Mouse (Mus musculus) midbrain, embryonic 12.5 days (tissue): ENCODE measurements around the gene Flt3. TPM values are rescaled to one million over a fixed set of nuclear protein-coding genes. Genes with fewer than 3 reads are reported as not detected.

ENCODE experiments used
- ATAC-seq: fragments of 200-750 bp; cut with Nextera tagmentation; 2 replicates; pipeline ENCODE4 v1.8.0; 2017; ENCODE audit warnings: low read depth, moderate TSS enrichment, moderate library complexity; ENCODE audit not compliant: low FRiP score
- H3K27ac ChIP-seq: fragments of 300-500 bp; sonication (generic); replicated peaks from 2 replicates; pipeline ENCODE4 v1.5.1; 2016; ENCODE audit warnings: mild to moderate bottlenecking
- H3K27me3 ChIP-seq: fragments of 300-500 bp; sonication (generic); 2 replicates; pipeline ENCODE4 v1.6.1; 2016; ENCODE audit warnings: mild to moderate bottlenecking
- H3K36me3 ChIP-seq: fragments of 300-500 bp; sonication (generic); 2 replicates; pipeline ENCODE4 v1.6.1; 2016
- H3K4me1 ChIP-seq: fragments of 300-500 bp; sonication (generic); 2 replicates; pipeline ENCODE4 v1.6.1; 2016
- H3K4me2 ChIP-seq: fragments of 300-500 bp; sonication (generic); replicated peaks from 2 replicates; pipeline ENCODE4 v1.6.1; 2016; ENCODE audit warnings: mild to moderate bottlenecking, moderate library complexity
- H3K4me3 ChIP-seq: fragments of 300-500 bp; sonication (generic); 2 replicates; pipeline ENCODE4 v1.5.1; 2016; ENCODE audit warnings: mild to moderate bottlenecking
- H3K9ac ChIP-seq: fragments of 300-500 bp; sonication (generic); replicated peaks from 2 replicates; pipeline ENCODE4 v1.6.1; 2016; ENCODE audit warnings: mild to moderate bottlenecking, moderate library complexity
- H3K9me3 ChIP-seq: fragments of 300-500 bp; sonication (generic); 2 replicates; pipeline ENCODE4 v1.6.1; 2016; ENCODE audit warnings: mild to moderate bottlenecking
- WGBS: fragments of 180-500 bp; shearing (Covaris S2); methylation state at CpG from one replicate; pipeline ENCODE4 v1.1.7; 2016; 5-methylcytosine and 5-hydroxymethylcytosine counted together
- polyA plus RNA-seq: library from polyadenylated mRNA; unstranded; fragments of >200 nt; fragmentation: Nextera tagmentation; extraction: Ambion mirVana; gene quantifications from 2 replicates; pipeline ENCODE4 v1.2.1, GENCODE M21; 2016

Gene Flt3
- 0.07 and 0.22 TPM in 2 replicates for polyA plus RNA-seq

DNA sequence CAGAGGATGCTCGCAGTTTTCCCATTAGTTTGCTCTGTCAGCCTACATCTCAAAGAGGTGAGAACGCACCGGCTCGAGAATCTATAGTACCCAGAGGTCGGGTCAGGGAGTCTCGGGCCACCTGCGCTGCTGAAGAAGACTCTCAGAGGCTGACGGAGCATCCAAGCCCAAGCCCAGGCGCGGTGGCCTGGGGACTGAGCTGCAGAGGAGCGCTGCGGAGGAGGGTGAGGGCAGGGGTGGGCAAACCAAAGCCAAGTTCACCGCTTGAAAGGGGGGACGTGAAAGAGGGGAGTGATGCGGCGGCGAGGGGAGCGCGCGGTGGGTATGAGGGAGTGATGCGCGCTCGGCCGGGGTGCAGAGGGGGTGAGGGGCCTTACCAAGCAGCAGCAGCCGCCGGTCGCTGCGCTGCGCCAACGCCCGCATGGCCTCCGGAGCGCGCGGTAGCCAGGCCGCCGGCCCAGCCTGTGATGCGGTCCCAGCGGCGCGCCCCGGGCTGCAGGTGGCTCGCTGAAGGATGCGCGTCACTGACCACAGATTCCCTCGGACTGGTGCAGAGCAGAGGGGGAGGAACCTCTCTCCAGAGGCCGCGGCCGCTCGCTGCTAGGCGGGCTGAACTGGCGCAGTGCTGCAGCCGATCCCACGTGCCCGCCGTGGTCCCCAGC, at the start of gene Flt3:
Flt3 (minus strand) TSS at position 647 of the 662 bp plus-strand sequence.
- Histone ChIP-seq H3K4me3 (peak within 1 kb of the TSS; percentile 50), H3K9me3 (no peaks in the 10 kb centered on the region), H3K27ac (no peak within 1 kb of the TSS), H3K4me2 (peak within 1 kb of the TSS; percentile 77), H3K36me3 (no peaks in the 10 kb centered on the region), H3K4me1 (peaks cover 15% of the 10 kb centered on the region), H3K27me3 (peaks cover 53% of the 10 kb centered on the region), H3K9ac (peak within 1 kb of the TSS; percentile 24; the same call in 1 of the 2 replicates)
- under 1% methylated on average over 55 of the region's 56 CpGs for WGBS
- peak; percentile 56 for ATAC-seq

DNA sequence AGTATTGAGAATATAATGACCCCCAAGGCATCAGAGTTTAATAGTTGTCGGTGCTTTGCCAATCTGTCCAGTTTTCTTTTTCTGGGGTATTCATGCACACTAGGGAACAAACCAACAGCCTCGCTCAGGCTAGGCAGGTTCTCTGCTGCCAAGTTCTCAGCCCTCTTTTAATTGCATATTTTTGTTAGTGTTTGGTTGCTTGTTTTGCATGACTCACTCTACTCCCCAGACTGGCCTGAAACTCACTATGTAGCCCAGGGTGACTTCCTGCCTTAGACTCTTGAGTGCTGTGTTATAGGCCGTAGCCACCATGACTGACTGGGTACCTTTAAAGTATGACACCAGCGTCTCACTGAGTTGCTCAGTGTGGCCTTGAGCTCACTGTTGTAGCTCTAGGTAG, 48.6 kb upstream of the Flt3 start:
- peaks cover 8% of the 10 kb centered on the region; the same call in 1 of the 2 replicates for H3K4me1 ChIP-seq
- 80% methylated on average over 4 of the region's 4 CpGs for WGBS
- H3K9ac ChIP-seq, result no peak overlapping the region
- H3K4me3 ChIP-seq, result no peak overlapping the region
- no peak overlapping the region for H3K4me2 ChIP-seq
- ATAC-seq, result no peak
- no peak overlapping the region for H3K27ac ChIP-seq
- H3K27me3 ChIP-seq, result no peaks in the 10 kb centered on the region
- no peaks in the 10 kb centered on the region for H3K9me3 ChIP-seq
- H3K36me3 ChIP-seq, result 0 out of 2 replicates have a peak, but pooled peaks cover 4% of the 10 kb centered on the region

DNA sequence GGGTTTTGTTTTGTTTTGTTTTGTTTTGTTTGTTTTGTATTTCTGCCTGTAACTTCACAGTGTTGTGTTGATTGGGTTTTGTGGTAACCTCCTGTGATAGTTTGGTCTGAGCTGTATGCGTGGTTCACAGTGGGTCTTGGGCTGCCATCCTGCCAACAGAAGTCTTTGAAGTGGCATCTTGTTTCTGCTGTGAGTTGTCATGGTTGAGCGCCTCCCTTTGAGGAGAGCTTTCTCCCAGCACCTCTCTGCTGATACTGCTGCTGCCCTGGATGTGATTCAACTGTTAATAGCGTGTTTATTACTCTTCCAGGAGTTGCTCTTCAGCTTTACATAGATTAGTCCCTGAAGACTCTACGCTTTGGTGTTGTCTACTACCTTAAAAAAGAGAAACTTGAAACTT, 48.2 kb upstream of the Flt3 start:
- no peak overlapping the region for H3K4me2 ChIP-seq
- no peak overlapping the region for H3K4me3 ChIP-seq
- no peaks in the 10 kb centered on the region for H3K27me3 ChIP-seq
- no peak overlapping the region for H3K9ac ChIP-seq
- no peaks in the 10 kb centered on the region for H3K9me3 ChIP-seq
- 35% methylated on average over 4 of the region's 4 CpGs for WGBS
- peaks cover 8% of the 10 kb centered on the region; the same call in 1 of the 2 replicates for H3K4me1 ChIP-seq
- 0 out of 2 replicates have a peak, but pooled peaks cover 4% of the 10 kb centered on the region for H3K36me3 ChIP-seq
- H3K27ac ChIP-seq, result no peak overlapping the region
- no peak for ATAC-seq

DNA sequence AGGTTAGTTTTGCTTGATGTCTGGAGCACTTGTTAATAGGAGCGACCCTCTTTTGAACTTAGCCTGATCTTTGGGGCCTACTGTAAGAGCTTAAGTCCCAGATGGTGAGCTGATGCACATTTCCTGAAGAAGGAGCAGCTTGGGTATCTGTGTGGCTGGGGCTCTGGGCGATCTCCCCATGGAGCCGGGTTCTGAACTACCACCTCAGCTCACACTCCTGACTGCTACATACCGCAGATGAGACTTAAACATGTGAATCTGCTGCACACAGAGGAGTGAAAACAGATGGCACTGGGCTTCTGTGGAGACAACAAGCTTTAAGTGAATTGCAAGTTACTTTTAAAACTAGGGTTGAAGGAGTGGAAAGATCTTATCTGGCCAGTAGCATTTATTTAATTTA, 45.0 kb upstream of the Flt3 start:
- ATAC-seq, result no peak
- no peak overlapping the region for H3K27ac ChIP-seq
- H3K4me3 ChIP-seq, result no peak overlapping the region
- no peaks in the 10 kb centered on the region for H3K27me3 ChIP-seq
- WGBS, result 86% methylated on average over 4 of the region's 4 CpGs
- H3K4me2 ChIP-seq, result no peak overlapping the region
- H3K36me3 ChIP-seq, result no peaks in the 10 kb centered on the region
- H3K4me1 ChIP-seq, result peaks cover 8% of the 10 kb centered on the region; the same call in 1 of the 2 replicates
- no peaks in the 10 kb centered on the region for H3K9me3 ChIP-seq
- no peak overlapping the region for H3K9ac ChIP-seq

DNA sequence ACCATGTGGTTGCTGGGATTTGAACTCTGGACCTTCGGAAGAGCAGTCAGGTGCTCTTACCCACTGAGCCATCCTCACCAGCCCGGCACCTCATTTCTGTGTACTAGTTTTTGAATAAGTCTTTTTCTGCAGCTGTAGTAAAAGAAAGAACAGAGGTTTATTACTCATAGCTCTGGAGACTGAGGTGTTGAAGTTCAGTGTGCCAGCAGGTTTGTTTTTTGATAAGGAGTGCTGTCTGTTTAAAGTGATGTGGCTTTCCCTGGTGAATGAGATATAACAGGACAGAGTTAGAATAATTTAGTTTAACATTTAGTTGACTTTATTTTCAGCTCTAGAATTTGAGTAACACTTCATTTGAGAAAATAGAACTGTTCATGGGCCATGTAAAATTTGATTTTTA, 44.5 kb upstream of the Flt3 start:
- H3K27me3 ChIP-seq, result no peaks in the 10 kb centered on the region
- no peak for ATAC-seq
- WGBS, result 91% methylated on average over 2 of the region's 2 CpGs
- H3K9ac ChIP-seq, result no peak overlapping the region
- no peaks in the 10 kb centered on the region for H3K9me3 ChIP-seq
- no peaks in the 10 kb centered on the region for H3K36me3 ChIP-seq
- no peak overlapping the region for H3K4me3 ChIP-seq
- no peak overlapping the region for H3K4me2 ChIP-seq
- peaks cover 8% of the 10 kb centered on the region; the same call in 1 of the 2 replicates for H3K4me1 ChIP-seq
- no peak overlapping the region for H3K27ac ChIP-seq

DNA sequence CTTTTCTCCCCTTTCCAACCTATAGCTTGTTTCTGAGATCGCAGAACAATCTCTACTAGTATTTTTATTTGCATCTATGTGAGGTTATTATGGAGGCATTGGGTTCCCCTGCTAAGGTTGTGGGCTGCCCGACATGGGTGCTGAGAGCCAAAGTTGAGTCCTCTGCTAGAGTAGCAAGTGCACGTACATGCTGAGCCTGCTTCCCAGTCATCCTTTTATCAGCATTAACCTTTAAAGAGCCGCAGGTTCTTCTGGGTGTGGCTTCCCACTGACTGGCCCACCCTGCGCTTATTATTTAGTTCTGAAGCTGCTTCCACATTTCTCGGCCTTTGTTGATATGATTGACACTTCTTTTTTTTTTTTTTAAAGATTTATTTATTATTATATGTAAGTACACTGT, 44.0 kb upstream of the Flt3 start:
- Histone ChIP-seq H3K27me3 (no peaks in the 10 kb centered on the region), H3K4me3 (no peak overlapping the region), H3K9ac (no peak overlapping the region), H3K9me3 (no peaks in the 10 kb centered on the region), H3K4me1 (peaks cover 8% of the 10 kb centered on the region; the same call in 1 of the 2 replicates), H3K27ac (no peak overlapping the region), H3K4me2 (no peak overlapping the region), H3K36me3 (no peaks in the 10 kb centered on the region)
- no peak for ATAC-seq
- 88% methylated on average over 6 of the region's 6 CpGs for WGBS

DNA sequence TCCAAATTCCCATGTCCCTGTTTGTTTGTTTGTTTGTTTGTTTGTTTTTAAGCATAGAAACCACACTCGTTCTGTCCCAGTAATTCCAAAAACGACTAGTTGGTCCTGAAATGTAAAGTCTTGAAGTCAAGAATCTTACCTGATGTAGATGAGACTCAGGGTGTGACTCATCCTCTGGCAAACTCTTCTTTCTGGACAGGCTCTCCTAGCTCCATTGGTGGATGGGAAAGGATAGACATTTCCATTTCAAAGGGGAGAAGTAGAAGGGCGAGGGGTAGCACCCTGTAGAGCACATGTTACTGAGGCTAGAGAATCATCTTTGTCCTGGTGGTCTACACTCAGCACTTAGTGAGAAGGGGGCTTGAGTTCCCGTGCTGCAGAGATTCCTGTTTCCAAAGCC, 42.5 kb upstream of the Flt3 start:
- Histone ChIP-seq H3K27me3 (no peaks in the 10 kb centered on the region), H3K4me3 (no peak overlapping the region), H3K27ac (no peak overlapping the region), H3K4me1 (no peaks in the 10 kb centered on the region), H3K9me3 (no peaks in the 10 kb centered on the region), H3K36me3 (no peaks in the 10 kb centered on the region), H3K4me2 (no peak overlapping the region), H3K9ac (no peak overlapping the region)
- 85% methylated on average over 4 of the region's 4 CpGs for whole genome bisulfite sequencing
- ATAC-seq, result no peak

DNA sequence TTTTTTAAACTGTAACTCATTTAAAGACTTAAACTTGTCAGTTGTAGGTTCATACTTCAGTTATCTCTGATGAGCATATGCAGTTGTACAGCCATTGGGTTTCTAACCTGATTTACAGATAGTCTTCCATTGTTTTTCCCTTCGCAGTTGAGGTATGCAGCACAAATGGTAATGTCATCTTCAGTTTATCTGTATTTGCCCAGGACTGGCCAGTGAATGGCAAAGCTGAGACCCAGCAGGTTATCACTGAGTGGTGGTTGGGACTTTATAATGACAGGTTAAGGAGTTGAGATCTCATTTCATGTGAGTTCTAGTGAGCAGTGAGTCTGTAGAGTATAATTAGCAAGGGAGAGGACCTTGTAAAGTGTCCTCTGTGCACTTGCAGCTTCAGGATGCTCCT, 41.7 kb upstream of the Flt3 start:
- H3K36me3 ChIP-seq, result no peaks in the 10 kb centered on the region
- 88% methylated on average over 1 of the region's 1 CpGs for WGBS
- ATAC-seq, result no peak
- H3K9me3 ChIP-seq, result no peaks in the 10 kb centered on the region
- H3K27ac ChIP-seq, result no peak overlapping the region
- H3K27me3 ChIP-seq, result no peaks in the 10 kb centered on the region
- no peak overlapping the region for H3K4me3 ChIP-seq
- 0 out of 2 replicates have a peak, but pooled peaks cover 2% of the 10 kb centered on the region for H3K4me1 ChIP-seq
- no peak overlapping the region for H3K4me2 ChIP-seq
- no peak overlapping the region for H3K9ac ChIP-seq

DNA sequence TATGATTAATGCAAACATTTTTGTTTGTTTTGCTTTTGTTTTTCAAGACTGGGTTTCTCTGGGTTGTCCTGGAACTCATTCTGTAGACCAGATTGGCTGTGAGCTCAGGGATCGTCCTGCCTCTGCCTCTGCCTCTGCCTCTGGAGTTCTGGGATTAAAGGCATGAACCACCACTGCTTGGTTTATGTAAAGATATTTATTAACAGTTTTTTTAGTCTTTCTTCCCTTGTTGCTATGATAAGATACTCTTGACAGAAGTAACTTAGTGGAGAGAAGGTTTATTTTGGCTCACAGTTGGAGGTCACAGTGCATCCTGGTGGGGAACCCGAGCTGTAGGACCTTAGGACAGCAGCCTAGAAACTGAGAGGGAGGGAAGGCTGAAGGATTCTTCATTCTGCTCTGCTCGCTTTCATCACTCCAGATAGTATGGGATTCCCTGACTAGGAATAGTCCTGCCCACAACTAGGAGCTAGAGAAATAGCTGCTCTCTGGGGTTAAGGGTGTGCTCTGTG, 40.8 kb upstream of the Flt3 start:
- Histone ChIP-seq H3K27me3 (no peaks in the 10 kb centered on the region), H3K4me3 (no peak overlapping the region), H3K9me3 (no peaks in the 10 kb centered on the region), H3K4me2 (no peak overlapping the region), H3K27ac (no peak overlapping the region), H3K4me1 (peaks cover 9% of the 10 kb centered on the region; the same call in 1 of the 2 replicates), H3K9ac (no peak overlapping the region), H3K36me3 (no peaks in the 10 kb centered on the region)
- 77% methylated on average over 3 of the region's 3 CpGs for WGBS
- no peak for ATAC-seq

DNA sequence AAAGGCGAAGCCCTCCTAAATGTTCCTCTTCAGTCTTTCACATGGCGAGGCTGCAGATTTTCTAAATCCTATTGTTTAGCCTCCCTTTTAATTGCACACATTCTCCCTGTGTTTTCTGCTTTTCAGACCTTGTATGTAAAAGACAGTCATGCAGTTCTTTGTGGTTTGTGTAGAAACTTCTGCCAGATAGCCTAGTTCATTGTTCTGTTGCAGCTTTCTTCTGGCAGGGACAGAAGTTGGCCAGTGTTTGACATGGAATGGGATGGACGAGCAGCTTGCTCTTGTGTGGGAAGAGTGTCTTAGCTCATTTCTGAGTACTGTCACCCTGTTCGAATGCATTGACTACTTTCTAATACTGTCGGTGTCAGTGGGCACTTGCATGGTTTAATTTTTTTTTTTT, 36.2 kb upstream of the Flt3 start:
- Histone ChIP-seq H3K27me3 (no peaks in the 10 kb centered on the region), H3K36me3 (no peaks in the 10 kb centered on the region), H3K4me3 (no peak overlapping the region), H3K27ac (no peak overlapping the region), H3K9me3 (no peaks in the 10 kb centered on the region), H3K4me2 (no peak overlapping the region), H3K9ac (no peak overlapping the region), H3K4me1 (peaks cover 40% of the 10 kb centered on the region)
- 64% methylated on average over 5 of the region's 5 CpGs for WGBS
- ATAC-seq, result no peak

DNA sequence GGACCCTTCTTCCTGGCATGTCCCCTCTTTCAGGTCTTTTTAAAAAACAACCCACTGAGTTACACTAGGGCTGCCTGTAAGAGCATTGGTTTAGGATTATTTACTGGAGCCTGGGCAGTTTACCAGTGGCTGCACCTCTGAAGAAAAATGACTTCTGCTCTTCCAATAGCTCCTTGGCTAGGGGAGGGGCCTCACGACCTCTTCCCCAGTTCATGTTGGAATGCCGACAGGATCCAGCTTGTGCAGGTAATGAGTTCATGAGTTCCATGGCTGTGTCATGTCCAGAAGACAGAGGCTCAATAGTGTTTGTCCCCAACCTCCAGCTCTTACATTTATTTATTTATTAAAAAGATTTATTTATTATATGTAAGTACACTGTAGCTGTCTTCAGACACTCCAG, 35.5 kb upstream of the Flt3 start:
- no peak for ATAC-seq
- Histone ChIP-seq H3K36me3 (no peaks in the 10 kb centered on the region), H3K27ac (no peak overlapping the region), H3K27me3 (no peaks in the 10 kb centered on the region), H3K9ac (no peak overlapping the region), H3K4me3 (no peak overlapping the region), H3K4me2 (no peak overlapping the region), H3K4me1 (peaks cover 43% of the 10 kb centered on the region), H3K9me3 (no peaks in the 10 kb centered on the region)
- 80% methylated on average over 2 of the region's 2 CpGs for WGBS

DNA sequence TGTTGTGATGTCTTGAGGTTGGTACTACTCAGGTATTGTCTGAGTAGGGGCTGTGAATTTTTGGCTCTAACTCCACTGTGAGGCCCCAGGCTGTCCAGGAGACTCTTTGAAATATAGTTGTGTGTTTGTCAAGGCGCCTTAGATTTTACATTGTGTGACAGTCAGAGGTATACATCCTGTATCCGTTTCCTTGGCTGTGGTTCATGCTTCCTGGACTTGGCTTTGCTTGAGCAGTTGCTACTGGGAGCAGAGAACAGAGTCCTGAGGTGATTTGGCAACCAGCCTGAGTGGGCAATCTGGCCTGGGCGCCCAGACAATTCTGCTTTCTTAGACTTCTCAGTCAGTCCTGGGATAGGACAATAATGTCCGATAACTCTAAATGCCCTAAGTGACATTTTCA, 34.9 kb upstream of the Flt3 start:
- 82% methylated on average over 4 of the region's 4 CpGs for WGBS
- Histone ChIP-seq H3K4me3 (no peak overlapping the region), H3K9ac (no peak overlapping the region), H3K9me3 (no peaks in the 10 kb centered on the region), H3K27ac (no peak overlapping the region), H3K36me3 (no peaks in the 10 kb centered on the region), H3K27me3 (no peaks in the 10 kb centered on the region), H3K4me2 (no peak overlapping the region), H3K4me1 (peaks cover 43% of the 10 kb centered on the region)
- no peak for ATAC-seq
